Mouse (Mus musculus): ENCODE data around the gene Odf4. TPM values are rescaled to one million over a fixed set of nuclear protein-coding genes. Genes with fewer than 3 reads are reported as not detected.

Gene Odf4
- total and polyA plus RNA-seq, 2 experiments from 2014 or later, result 1.5 to 2.2 TPM

DNA sequence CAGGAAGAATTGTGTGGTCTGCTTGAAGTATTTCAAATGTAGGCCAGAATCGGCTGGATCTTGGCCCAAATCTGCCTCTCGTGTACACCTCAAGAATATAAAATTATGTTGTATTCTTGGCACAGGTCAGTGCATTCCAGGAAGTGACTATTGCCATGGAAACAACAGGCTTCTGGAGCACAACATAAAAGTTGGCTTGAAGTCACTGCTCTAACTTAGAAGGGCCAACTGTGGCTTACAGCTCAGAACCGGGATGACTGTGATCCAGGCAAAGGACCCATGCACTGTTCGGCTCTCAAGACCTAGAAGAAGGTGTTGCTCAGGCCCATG lies 20.5 kb downstream of the Odf4 start:
- 69% methylated on average over 4 of the region's 4 CpGs for WGBS
- no peak for TF ChIP-seq CTCF (IDR thresholded peaks at IDR 0.05)
- H3K36me3 ChIP-seq (ENCODE audit: insufficient read depth, low read length), result peaks cover 25% of the 10 kb centered on the region
- ATAC-seq (ENCODE audit: low FRiP score) (no peak), DNase-seq (ENCODE audit: low spot score) (peak; percentile 47)
- H3K9me3 ChIP-seq (ENCODE audit: low read length), result no peaks in the 10 kb centered on the region
- no peak overlapping the region for H3K27ac ChIP-seq (ENCODE audit: low read depth, low read length)
- no peak overlapping the region for H3K4me2 ChIP-seq (ENCODE audit: low read depth, low read length, poor library complexity, severe bottlenecking)
- no peaks in the 10 kb centered on the region for H3K4me1 ChIP-seq (ENCODE audit: insufficient read depth, low read length)
- H3K4me3 ChIP-seq (ENCODE audit: low read depth, low read length), result no peak overlapping the region
- 0 out of 2 replicates have a peak overlapping the region, but pooled peaks have one; percentile 13 for H3K9ac ChIP-seq (replicated peaks; ENCODE audit: low read length, poor library complexity, severe bottlenecking)
- no peaks in the 10 kb centered on the region for H3K27me3 ChIP-seq (ENCODE audit: insufficient read depth, low read length)

DNA sequence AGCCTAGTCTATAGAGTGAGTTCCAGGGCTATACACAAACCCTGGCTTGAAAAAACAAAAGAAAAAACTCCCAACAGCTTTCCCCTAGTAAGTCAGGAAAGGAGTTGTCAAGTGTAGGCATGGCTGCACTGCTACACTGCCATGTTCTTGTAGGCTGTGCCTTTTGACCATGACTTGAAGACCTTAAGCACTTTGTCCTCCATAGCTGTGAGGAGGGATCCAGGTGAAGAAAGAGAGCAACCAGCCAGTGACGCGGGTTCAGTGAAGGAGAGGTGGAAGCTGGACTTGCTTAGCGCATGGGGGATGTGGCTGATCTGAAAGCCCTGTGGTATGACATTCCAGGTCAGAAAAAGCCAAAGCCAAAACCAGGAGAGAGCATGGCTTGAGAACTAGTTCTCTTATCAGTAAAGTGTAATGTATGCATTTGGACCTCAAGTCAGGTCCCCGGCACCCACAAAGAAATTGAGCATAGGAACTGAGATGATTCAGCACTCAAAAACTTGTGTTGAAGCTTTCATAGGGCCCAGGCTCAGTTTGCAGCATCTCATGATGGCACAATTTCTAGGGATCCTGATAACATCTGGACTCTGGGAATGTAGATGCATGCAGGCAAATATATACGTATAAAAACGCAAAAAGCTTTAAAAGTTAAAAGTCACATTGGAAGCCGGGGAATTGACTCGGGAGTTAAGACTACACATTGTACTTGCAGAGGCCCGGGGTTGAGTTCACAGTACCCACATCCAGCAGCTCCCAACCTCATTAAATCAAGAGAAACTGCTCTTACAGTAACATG lies 21.0 kb downstream of the Odf4 start:
- H3K4me3 ChIP-seq (ENCODE audit: low read depth, low read length), result no peak overlapping the region
- no peak for TF ChIP-seq CTCF (IDR thresholded peaks at IDR 0.05)
- no peak overlapping the region for H3K4me2 ChIP-seq (ENCODE audit: low read depth, low read length, poor library complexity, severe bottlenecking)
- WGBS, result 92% methylated on average over 9 of the region's 9 CpGs
- no peaks in the 10 kb centered on the region for H3K27me3 ChIP-seq (ENCODE audit: insufficient read depth, low read length)
- DNase-seq (ENCODE audit: low spot score) (no peak), ATAC-seq (ENCODE audit: low FRiP score) (no peak)
- H3K27ac ChIP-seq (ENCODE audit: low read depth, low read length), result no peak overlapping the region
- H3K9me3 ChIP-seq (ENCODE audit: low read length), result no peaks in the 10 kb centered on the region
- no peak overlapping the region for H3K9ac ChIP-seq (replicated peaks; ENCODE audit: low read length, poor library complexity, severe bottlenecking)
- H3K36me3 ChIP-seq (ENCODE audit: insufficient read depth, low read length), result peaks cover 25% of the 10 kb centered on the region
- no peaks in the 10 kb centered on the region for H3K4me1 ChIP-seq (ENCODE audit: insufficient read depth, low read length)

DNA sequence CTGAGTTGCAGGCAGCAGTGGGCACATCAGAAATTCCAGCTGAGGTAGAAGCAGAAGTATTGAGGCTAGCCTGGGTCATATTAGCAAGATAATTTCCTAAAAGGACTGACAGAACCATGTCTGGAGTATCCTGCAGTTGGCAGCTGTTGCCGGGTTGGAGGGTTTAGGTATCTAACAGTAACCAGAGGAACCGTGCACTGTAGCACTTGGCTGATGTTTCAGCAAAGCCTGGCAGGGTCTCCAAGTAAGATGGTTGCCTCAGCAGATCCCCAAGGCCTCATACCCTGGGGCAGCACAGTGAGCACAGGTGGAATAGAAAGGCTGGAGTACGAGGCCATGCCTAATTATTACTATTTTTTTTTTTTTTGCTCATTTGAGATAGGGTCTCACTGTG lies 21.7 kb downstream of the Odf4 start:
- H3K9me3 ChIP-seq (ENCODE audit: low read length), result no peaks in the 10 kb centered on the region

GRCm38 (mm10) chr11:68904375-68905137 lies 22.3 kb downstream of the Odf4 start:
- H3K27me3 ChIP-seq (ENCODE audit: insufficient read depth, low read length), result no peaks in the 10 kb centered on the region
- peaks cover 25% of the 10 kb centered on the region for H3K36me3 ChIP-seq (ENCODE audit: insufficient read depth, low read length)
- peak; percentile 86 for TF ChIP-seq CTCF (IDR thresholded peaks at IDR 0.05)
- H3K9ac ChIP-seq (replicated peaks; ENCODE audit: low read length, poor library complexity, severe bottlenecking), result no peak overlapping the region
- no peaks in the 10 kb centered on the region for H3K4me1 ChIP-seq (ENCODE audit: insufficient read depth, low read length)
- H3K4me2 ChIP-seq (ENCODE audit: low read depth, low read length, poor library complexity, severe bottlenecking), result no peak overlapping the region
- H3K27ac ChIP-seq (ENCODE audit: low read depth, low read length), result no peak overlapping the region
- no peaks in the 10 kb centered on the region for H3K9me3 ChIP-seq (ENCODE audit: low read length)
- DNase-seq (ENCODE audit: low spot score) (peak; percentile 87), ATAC-seq (ENCODE audit: low FRiP score) (no peak)
- 83% methylated on average over 8 of the region's 8 CpGs for WGBS
- no peak overlapping the region for H3K4me3 ChIP-seq (ENCODE audit: low read depth, low read length)

More for the DNA sequence above, 21.7 kb downstream of the Odf4 start:
- H3K36me3 ChIP-seq (ENCODE audit: insufficient read depth, low read length), result peaks cover 25% of the 10 kb centered on the region
- H3K27ac ChIP-seq (ENCODE audit: low read depth, low read length), result no peak overlapping the region
- no peak overlapping the region for H3K4me2 ChIP-seq (ENCODE audit: low read depth, low read length, poor library complexity, severe bottlenecking)
- WGBS, result 80% methylated on average over 3 of the region's 3 CpGs
- no peak for TF ChIP-seq CTCF (IDR thresholded peaks at IDR 0.05)
- no peak for ATAC-seq (ENCODE audit: low FRiP score)
- no peak for DNase-seq (ENCODE audit: low spot score)
- no peak overlapping the region for H3K4me3 ChIP-seq (ENCODE audit: low read depth, low read length)
- no peaks in the 10 kb centered on the region for H3K27me3 ChIP-seq (ENCODE audit: insufficient read depth, low read length)
- no peaks in the 10 kb centered on the region for H3K4me1 ChIP-seq (ENCODE audit: insufficient read depth, low read length)
- no peak overlapping the region for H3K9ac ChIP-seq (replicated peaks; ENCODE audit: low read length, poor library complexity, severe bottlenecking)

DNA sequence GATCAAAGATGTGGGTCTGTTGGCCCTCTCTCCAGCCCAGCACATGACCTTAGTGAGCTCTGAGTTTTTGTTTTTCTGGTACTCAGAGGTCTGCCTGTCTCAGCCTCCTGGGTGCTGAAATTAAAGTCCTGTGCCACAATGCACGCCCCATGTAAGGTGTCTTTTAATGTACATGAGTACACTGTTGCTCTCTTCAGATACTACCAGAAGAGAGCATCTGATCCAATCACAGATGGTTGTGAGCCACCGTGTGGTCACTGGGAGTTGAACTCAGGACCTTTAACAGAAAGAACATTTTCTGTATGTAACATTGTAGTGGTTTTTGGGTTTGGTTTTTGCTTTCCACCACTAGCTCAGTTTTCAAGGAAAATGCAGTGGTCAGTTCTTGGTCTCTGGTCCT lies 23.1 kb downstream of the Odf4 start:
- H3K4me3 ChIP-seq (ENCODE audit: low read depth, low read length), result no peak overlapping the region
- no peak overlapping the region for H3K4me2 ChIP-seq (ENCODE audit: low read depth, low read length, poor library complexity, severe bottlenecking)
- H3K9me3 ChIP-seq (ENCODE audit: low read length), result no peaks in the 10 kb centered on the region
- no peak overlapping the region for H3K9ac ChIP-seq (replicated peaks; ENCODE audit: low read length, poor library complexity, severe bottlenecking)
- 87% methylated on average over 2 of the region's 2 CpGs for WGBS
- no peak for TF ChIP-seq CTCF (IDR thresholded peaks at IDR 0.05)
- no peak overlapping the region for H3K27ac ChIP-seq (ENCODE audit: low read depth, low read length)
- DNase-seq (ENCODE audit: low spot score) (no peak), ATAC-seq (ENCODE audit: low FRiP score) (no peak)
- H3K4me1 ChIP-seq (ENCODE audit: insufficient read depth, low read length), result no peaks in the 10 kb centered on the region
- peaks cover 5% of the 10 kb centered on the region; the same call in 1 of the 2 replicates for H3K27me3 ChIP-seq (ENCODE audit: insufficient read depth, low read length)
- peaks cover 25% of the 10 kb centered on the region for H3K36me3 ChIP-seq (ENCODE audit: insufficient read depth, low read length)

DNA sequence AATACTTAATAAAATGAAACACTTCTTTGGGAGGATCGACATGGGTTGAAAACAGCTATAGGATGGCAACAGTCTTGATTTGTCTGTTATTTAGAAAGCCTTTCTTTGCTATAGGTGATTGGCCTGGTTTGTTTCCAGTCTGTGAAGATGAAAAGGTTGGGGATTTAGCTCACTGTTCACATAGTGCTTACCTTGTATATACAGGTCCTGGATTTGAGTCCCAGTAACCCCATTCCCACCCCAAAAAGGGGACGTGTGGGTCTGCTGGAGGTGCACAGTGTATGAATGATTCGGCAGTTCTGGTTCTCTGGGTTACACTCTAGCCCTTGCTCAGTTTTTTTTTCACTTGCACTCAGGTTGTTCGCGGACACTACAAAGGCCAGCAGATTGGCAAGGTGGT lies 24.1 kb downstream of the Odf4 start:
- H3K4me3 ChIP-seq (ENCODE audit: low read depth, low read length), result peak overlapping the region; percentile 85
- H3K27ac ChIP-seq (ENCODE audit: low read depth, low read length), result no peak overlapping the region
- H3K4me1 ChIP-seq (ENCODE audit: insufficient read depth, low read length), result no peaks in the 10 kb centered on the region
- H3K36me3 ChIP-seq (ENCODE audit: insufficient read depth, low read length), result peaks cover 25% of the 10 kb centered on the region
- H3K4me2 ChIP-seq (ENCODE audit: low read depth, low read length, poor library complexity, severe bottlenecking), result peak overlapping the region; percentile 61
- peaks cover 5% of the 10 kb centered on the region; the same call in 1 of the 2 replicates for H3K27me3 ChIP-seq (ENCODE audit: insufficient read depth, low read length)
- DNase-seq (ENCODE audit: low spot score), result no peak
- WGBS, result 84% methylated on average over 5 of the region's 5 CpGs
- ATAC-seq (ENCODE audit: low FRiP score), result no peak
- TF ChIP-seq CTCF (IDR thresholded peaks at IDR 0.05), result no peak
- H3K9me3 ChIP-seq (ENCODE audit: low read length), result no peaks in the 10 kb centered on the region
- H3K9ac ChIP-seq (replicated peaks; ENCODE audit: low read length, poor library complexity, severe bottlenecking), result peak overlapping the region; percentile 91; the same call in 1 of the 2 replicates
